Mouse (Mus musculus): Measurements from ENCODE around the gene Sdhaf1. TPM values are rescaled to one million over a fixed set of nuclear protein-coding genes. Genes with fewer than 3 reads are reported as not detected.

Gene Sdhaf1
- polyA plus RNA-seq (2014; fragmentation: Nextera tagmentation; extraction: Ambion mirVana), result 16.3 and 17.2 TPM in 2 replicates

- Histone ChIP-seq H3K9me3 (ENCODE audit: control insufficient read depth, low read length) (no peaks in the 10 kb centered on the region), H3K27me3 (replicated peaks; ENCODE audit: control insufficient read depth, insufficient read depth, low read length) (no peaks in the 10 kb centered on the region), H3K36me3 (ENCODE audit: control insufficient read depth, insufficient read depth, low read length) (no peaks in the 10 kb centered on the region), H3K4me1 (replicated peaks; ENCODE audit: control insufficient read depth, insufficient read depth, low read length) (peaks cover 13% of the 10 kb centered on the region), H3K9ac (ENCODE audit: low read length) (peak within 1 kb of the TSS; percentile 44), H3K27ac (ENCODE audit: low read depth) (peak within 1 kb of the TSS; percentile 79; the same call in 1 of the 2 replicates), H3K4me3 (ENCODE audit: low read depth, low read length) (peak within 1 kb of the TSS; percentile 68), H3K4me2 (ENCODE audit: low read length) (peak within 1 kb of the TSS; percentile 74)
- DNase-seq (ENCODE audit: low spot score) (no peak), ATAC-seq (replicated peaks; ENCODE audit: low FRiP score, low TSS enrichment, low read depth) (no peak)
- 79% methylated on average over 3 of the region's 3 CpGs for WGBS
These were observed at the start of gene Sdhaf1 for GRCm38 (mm10) chr7:30323795-30324194. Gene Sdhaf1 (minus strand): TSS chr7:30323895.

GRCm38 (mm10) chr7:30367466-30367865, 43.8 kb upstream of the Sdhaf1 start:
- ATAC-seq (replicated peaks; ENCODE audit: low FRiP score, low TSS enrichment, low read depth), result no peak
- no peak overlapping the region for H3K27ac ChIP-seq (ENCODE audit: low read depth)
- no peak overlapping the region for H3K4me2 ChIP-seq (ENCODE audit: low read length)
- H3K9ac ChIP-seq (ENCODE audit: low read length), result no peak overlapping the region
- peaks cover 6% of the 10 kb centered on the region for H3K4me1 ChIP-seq (replicated peaks; ENCODE audit: control insufficient read depth, insufficient read depth, low read length)
- WGBS, result 73% methylated on average over 2 of the region's 2 CpGs
- 0 out of 2 replicates have a peak, but pooled peaks cover 7% of the 10 kb centered on the region for H3K27me3 ChIP-seq (replicated peaks; ENCODE audit: control insufficient read depth, insufficient read depth, low read length)
- no peaks in the 10 kb centered on the region for H3K36me3 ChIP-seq (ENCODE audit: control insufficient read depth, insufficient read depth, low read length)
- no peak overlapping the region for H3K4me3 ChIP-seq (ENCODE audit: low read depth, low read length)
- no peak for DNase-seq (ENCODE audit: low spot score)
- no peaks in the 10 kb centered on the region for H3K9me3 ChIP-seq (ENCODE audit: control insufficient read depth, low read length)

DNA sequence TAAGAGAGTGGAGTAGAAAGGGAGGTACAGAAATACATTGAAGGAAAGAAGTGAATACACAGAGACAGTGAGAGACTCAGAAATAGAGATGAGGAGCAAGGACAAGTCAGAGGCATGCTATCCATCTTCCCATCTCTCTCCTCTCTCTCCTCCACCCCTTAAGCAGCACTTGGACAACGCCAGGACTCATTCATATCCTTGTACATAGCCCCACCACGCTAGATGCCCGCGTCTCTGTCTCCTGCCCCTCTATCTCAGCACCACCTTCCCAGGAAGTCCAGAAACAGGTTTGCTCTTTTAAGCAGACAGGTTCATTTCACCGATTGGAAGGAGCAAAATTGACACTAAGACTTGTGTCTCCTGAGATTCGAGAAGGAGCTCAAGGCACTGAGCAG, 39.6 kb upstream of the Sdhaf1 start:
- Histone ChIP-seq H3K4me3 (ENCODE audit: low read depth, low read length) (peak overlapping the region; percentile 66), H3K27ac (ENCODE audit: low read depth) (no peak overlapping the region), H3K9me3 (ENCODE audit: control insufficient read depth, low read length) (no peaks in the 10 kb centered on the region), H3K9ac (ENCODE audit: low read length) (peak overlapping the region; percentile 81), H3K27me3 (replicated peaks; ENCODE audit: control insufficient read depth, insufficient read depth, low read length) (0 out of 2 replicates have a peak, but pooled peaks cover 7% of the 10 kb centered on the region), H3K4me1 (replicated peaks; ENCODE audit: control insufficient read depth, insufficient read depth, low read length) (peaks cover 19% of the 10 kb centered on the region), H3K36me3 (ENCODE audit: control insufficient read depth, insufficient read depth, low read length) (peaks cover 4% of the 10 kb centered on the region; the same call in 1 of the 2 replicates), H3K4me2 (ENCODE audit: low read length) (peak overlapping the region; percentile 60)
- 61% methylated on average over 6 of the region's 6 CpGs for WGBS
- DNase-seq (ENCODE audit: low spot score) (no peak), ATAC-seq (replicated peaks; ENCODE audit: low FRiP score, low TSS enrichment, low read depth) (no peak)

DNA sequence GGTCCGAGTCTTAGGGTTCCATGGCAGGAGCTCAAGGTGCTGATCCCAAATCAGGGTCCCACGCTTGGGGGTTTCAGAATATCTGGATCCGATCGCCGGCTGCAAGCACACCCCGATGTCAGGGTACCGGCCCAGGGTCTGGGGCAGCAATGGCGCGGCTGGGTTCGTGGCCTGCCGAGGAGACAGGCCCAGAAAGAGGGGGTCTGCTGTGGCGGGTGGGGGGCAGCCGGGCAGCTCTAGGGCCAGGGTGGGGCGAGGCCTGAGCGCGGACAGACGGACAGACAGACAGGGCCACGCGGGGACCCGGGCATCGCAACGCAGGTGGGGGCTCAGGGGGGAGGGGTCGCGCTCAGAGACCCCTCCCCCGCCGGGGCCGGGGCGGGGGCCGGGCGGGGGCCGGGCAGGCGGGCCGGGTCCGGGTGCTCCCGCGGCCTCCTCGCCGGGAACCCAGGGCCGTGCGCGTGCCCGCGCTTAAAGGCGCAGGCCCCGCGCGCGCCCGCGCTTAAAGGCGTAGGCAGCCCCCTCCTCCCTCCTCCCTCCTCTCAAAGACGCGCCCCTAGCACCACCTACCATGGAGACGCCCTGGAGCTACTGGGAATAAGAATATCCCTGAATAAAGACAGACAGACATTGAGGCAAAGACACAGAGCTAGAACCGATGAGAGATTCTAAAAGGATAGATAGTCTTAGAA, 39.1 kb upstream of the Sdhaf1 start, which contains the start of gene Lrfn3:
Lrfn3 (minus strand) TSS at position 121 of the 692 bp plus-strand sequence.
- DNase-seq (ENCODE audit: low spot score), result peak; percentile 77

GRCm38 (mm10) chr7:30360028-30360427, 36.3 kb upstream of the Sdhaf1 start:
- Histone ChIP-seq H3K36me3 (ENCODE audit: control insufficient read depth, insufficient read depth, low read length) (peaks cover 15% of the 10 kb centered on the region; the same call in 1 of the 2 replicates), H3K27me3 (replicated peaks; ENCODE audit: control insufficient read depth, insufficient read depth, low read length) (0 out of 2 replicates have a peak, but pooled peaks cover 3% of the 10 kb centered on the region), H3K4me3 (ENCODE audit: low read depth, low read length) (no peak overlapping the region), H3K27ac (ENCODE audit: low read depth) (peak overlapping the region; percentile 57; the same call in 1 of the 2 replicates), H3K9ac (ENCODE audit: low read length) (no peak overlapping the region), H3K4me2 (ENCODE audit: low read length) (no peak overlapping the region), H3K9me3 (ENCODE audit: control insufficient read depth, low read length) (no peaks in the 10 kb centered on the region), H3K4me1 (replicated peaks; ENCODE audit: control insufficient read depth, insufficient read depth, low read length) (peaks cover 19% of the 10 kb centered on the region)
- 92% methylated on average over 17 of the region's 17 CpGs for WGBS
- no peak for ATAC-seq (replicated peaks; ENCODE audit: low FRiP score, low TSS enrichment, low read depth)
- DNase-seq (ENCODE audit: low spot score), result no peak

More for the DNA sequence above, 39.1 kb upstream of the Sdhaf1 start, which contains the start of gene Lrfn3:
- H3K9ac ChIP-seq (ENCODE audit: low read length), result peak within 1 kb of the TSS; percentile 81
- H3K4me1 ChIP-seq (replicated peaks; ENCODE audit: control insufficient read depth, insufficient read depth, low read length), result peaks cover 19% of the 10 kb centered on the region
- under 1% methylated on average over 47 of the region's 55 CpGs for WGBS
- H3K4me2 ChIP-seq (ENCODE audit: low read length), result peak within 1 kb of the TSS; percentile 60
- H3K36me3 ChIP-seq (ENCODE audit: control insufficient read depth, insufficient read depth, low read length), result peaks cover 8% of the 10 kb centered on the region; the same call in 1 of the 2 replicates
- peak within 1 kb of the TSS; percentile 66 for H3K4me3 ChIP-seq (ENCODE audit: low read depth, low read length)
- no peaks in the 10 kb centered on the region for H3K9me3 ChIP-seq (ENCODE audit: control insufficient read depth, low read length)
- peak; percentile 48 for ATAC-seq (replicated peaks; ENCODE audit: low FRiP score, low TSS enrichment, low read depth)
- no peak within 1 kb of the TSS for H3K27ac ChIP-seq (ENCODE audit: low read depth)
- 0 out of 2 replicates have a peak, but pooled peaks cover 7% of the 10 kb centered on the region for H3K27me3 ChIP-seq (replicated peaks; ENCODE audit: control insufficient read depth, insufficient read depth, low read length)

DNA sequence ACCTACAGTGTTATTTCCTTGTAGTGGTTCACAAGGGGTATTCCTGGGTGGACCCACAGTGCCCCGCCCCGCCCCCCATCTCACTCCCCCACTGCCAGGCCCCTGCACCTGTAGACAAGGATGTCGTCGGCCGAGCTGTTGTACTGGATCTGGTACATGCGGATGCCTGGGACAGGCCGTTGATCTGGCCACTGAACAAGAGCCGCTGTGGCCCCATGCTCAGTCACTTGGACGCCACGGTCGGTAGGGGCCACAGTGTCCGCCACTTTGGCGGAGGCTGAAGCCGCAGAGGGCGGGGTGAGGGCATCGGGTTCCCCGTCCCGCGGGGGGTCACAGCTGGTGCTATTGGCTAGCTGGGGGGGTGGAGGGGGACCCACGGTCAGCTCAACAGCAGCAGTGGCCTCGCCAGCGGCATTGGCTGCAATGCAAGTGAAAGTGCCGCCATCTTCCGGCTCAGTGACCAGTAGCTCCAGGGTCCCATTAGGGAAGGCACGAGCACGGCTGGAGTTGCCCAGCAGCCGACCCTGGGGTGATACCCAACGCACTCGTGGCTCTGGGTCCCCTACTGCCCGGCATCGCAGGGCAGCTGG, 35.7 kb upstream of the Sdhaf1 start:
- Histone ChIP-seq H3K4me2 (ENCODE audit: low read length) (peak overlapping the region; percentile 20), H3K4me1 (replicated peaks; ENCODE audit: control insufficient read depth, insufficient read depth, low read length) (peaks cover 19% of the 10 kb centered on the region), H3K27me3 (replicated peaks; ENCODE audit: control insufficient read depth, insufficient read depth, low read length) (no peaks in the 10 kb centered on the region), H3K36me3 (ENCODE audit: control insufficient read depth, insufficient read depth, low read length) (peaks cover 16% of the 10 kb centered on the region; the same call in 1 of the 2 replicates), H3K9me3 (ENCODE audit: control insufficient read depth, low read length) (no peaks in the 10 kb centered on the region), H3K4me3 (ENCODE audit: low read depth, low read length) (no peak overlapping the region), H3K27ac (ENCODE audit: low read depth) (peak overlapping the region; percentile 57; the same call in 1 of the 2 replicates), H3K9ac (ENCODE audit: low read length) (no peak overlapping the region)
- 79% methylated on average over 31 of the region's 31 CpGs for WGBS
- no peak for ATAC-seq (replicated peaks; ENCODE audit: low FRiP score, low TSS enrichment, low read depth)
- DNase-seq (ENCODE audit: low spot score), result no peak

DNA sequence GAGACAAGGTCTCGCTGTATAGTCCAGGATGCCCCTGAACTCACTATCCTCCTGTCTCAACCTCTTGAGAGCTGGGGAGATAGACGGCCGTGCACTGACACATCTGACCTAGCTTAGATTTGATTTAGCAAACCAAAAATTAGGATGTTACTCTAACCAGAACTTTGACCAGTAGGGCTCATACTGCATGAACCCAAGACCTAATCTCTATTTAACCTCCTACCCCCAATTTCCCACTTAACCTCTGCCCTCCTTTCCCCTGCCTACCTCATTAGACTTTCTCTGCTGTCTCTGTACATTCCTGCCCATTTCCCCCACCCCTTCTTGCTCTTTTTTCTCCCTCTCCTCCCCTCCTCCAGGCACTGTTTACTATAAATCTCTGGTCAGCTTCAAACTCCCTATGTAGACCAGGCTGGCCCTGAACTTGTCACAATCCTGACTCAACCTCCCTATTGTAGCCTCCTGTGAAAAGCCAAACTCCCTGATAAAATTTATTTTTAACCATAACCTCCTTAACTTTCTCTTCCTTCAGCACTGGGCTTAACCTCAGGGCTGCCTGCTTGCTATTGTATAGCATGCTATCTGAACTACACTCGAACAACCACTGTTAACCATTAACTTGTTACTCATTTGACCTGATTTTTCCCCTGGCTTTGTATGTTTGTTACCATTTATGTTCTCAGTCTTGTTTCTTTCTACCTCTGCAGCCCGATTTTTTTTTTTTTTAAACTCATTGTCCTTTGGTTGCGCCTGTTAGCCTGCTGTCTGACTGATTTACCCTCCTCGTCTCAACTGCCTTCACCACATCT, 34.9 kb upstream of the Sdhaf1 start:
- H3K4me2 ChIP-seq (ENCODE audit: low read length), result peak overlapping the region; percentile 20
- H3K27ac ChIP-seq (ENCODE audit: low read depth), result peak overlapping the region; percentile 57; the same call in 1 of the 2 replicates

DNA sequence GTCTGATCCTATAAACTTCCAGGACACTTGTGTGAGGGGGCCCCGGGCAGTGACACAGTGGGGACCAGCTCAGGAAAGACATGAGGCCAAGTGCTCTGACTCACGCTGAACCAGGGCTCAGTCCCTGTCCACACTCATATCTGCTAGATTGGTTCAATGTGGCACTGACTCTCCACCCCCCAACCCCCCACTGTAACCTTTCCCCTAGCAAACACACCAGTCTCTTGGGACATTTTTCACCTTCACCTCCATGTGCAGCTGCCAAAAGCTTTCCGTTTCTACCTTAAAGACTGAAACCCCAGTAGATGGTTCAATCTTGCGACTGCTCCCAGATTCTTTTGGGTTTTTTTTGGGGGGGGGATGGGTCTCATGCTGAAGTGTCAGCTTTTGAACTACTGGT, 30.4 kb upstream of the Sdhaf1 start:
- Histone ChIP-seq H3K27me3 (replicated peaks; ENCODE audit: control insufficient read depth, insufficient read depth, low read length) (0 out of 2 replicates have a peak, but pooled peaks cover 7% of the 10 kb centered on the region), H3K27ac (ENCODE audit: low read depth) (no peak overlapping the region), H3K4me2 (ENCODE audit: low read length) (no peak overlapping the region), H3K4me3 (ENCODE audit: low read depth, low read length) (no peak overlapping the region), H3K36me3 (ENCODE audit: control insufficient read depth, insufficient read depth, low read length) (peaks cover 12% of the 10 kb centered on the region; the same call in 1 of the 2 replicates), H3K4me1 (replicated peaks; ENCODE audit: control insufficient read depth, insufficient read depth, low read length) (no peaks in the 10 kb centered on the region; the same call in 1 of the 2 replicates), H3K9ac (ENCODE audit: low read length) (no peak overlapping the region), H3K9me3 (ENCODE audit: control insufficient read depth, low read length) (no peaks in the 10 kb centered on the region)
- ATAC-seq (replicated peaks; ENCODE audit: low FRiP score, low TSS enrichment, low read depth), result no peak
- WGBS, result 73% methylated on average over 4 of the region's 4 CpGs
- no peak for DNase-seq (ENCODE audit: low spot score)

More for the DNA sequence above, 34.9 kb upstream of the Sdhaf1 start:
- Histone ChIP-seq H3K36me3 (ENCODE audit: control insufficient read depth, insufficient read depth, low read length) (peaks cover 16% of the 10 kb centered on the region; the same call in 1 of the 2 replicates), H3K9ac (ENCODE audit: low read length) (no peak overlapping the region), H3K27me3 (replicated peaks; ENCODE audit: control insufficient read depth, insufficient read depth, low read length) (no peaks in the 10 kb centered on the region), H3K4me1 (replicated peaks; ENCODE audit: control insufficient read depth, insufficient read depth, low read length) (peaks cover 17% of the 10 kb centered on the region), H3K9me3 (ENCODE audit: control insufficient read depth, low read length) (no peaks in the 10 kb centered on the region), H3K4me3 (ENCODE audit: low read depth, low read length) (no peak overlapping the region)
- ATAC-seq (replicated peaks; ENCODE audit: low FRiP score, low TSS enrichment, low read depth), result no peak
- 48% methylated on average over 7 of the region's 7 CpGs for WGBS
- DNase-seq (ENCODE audit: low spot score), result no peak
